Mouse (Mus musculus): ENCODE results near the gene Cyp2j5.

- TF ChIP-seq HCFC1 (IDR thresholded peaks at IDR 0.05; ENCODE audit: borderline replicate concordance, insufficient read depth, low read length) (no peak), MAFK (IDR thresholded peaks at IDR 0.05; ENCODE audit: insufficient read depth, low read depth, low read length) (no peak)
Measured at GRCm38 (mm10) chr4:96635455-96635854, 28.5 kb downstream of the Cyp2j5 start.
